Mouse (Mus musculus): ENCODE results near the gene Cyp51.
"Not testable (repeated sequence)": the region's sequence is repeated elsewhere in the genome, so short reads cannot be mapped to it uniquely, and the experiment has no call there.

Gene Cyp51

DNA sequence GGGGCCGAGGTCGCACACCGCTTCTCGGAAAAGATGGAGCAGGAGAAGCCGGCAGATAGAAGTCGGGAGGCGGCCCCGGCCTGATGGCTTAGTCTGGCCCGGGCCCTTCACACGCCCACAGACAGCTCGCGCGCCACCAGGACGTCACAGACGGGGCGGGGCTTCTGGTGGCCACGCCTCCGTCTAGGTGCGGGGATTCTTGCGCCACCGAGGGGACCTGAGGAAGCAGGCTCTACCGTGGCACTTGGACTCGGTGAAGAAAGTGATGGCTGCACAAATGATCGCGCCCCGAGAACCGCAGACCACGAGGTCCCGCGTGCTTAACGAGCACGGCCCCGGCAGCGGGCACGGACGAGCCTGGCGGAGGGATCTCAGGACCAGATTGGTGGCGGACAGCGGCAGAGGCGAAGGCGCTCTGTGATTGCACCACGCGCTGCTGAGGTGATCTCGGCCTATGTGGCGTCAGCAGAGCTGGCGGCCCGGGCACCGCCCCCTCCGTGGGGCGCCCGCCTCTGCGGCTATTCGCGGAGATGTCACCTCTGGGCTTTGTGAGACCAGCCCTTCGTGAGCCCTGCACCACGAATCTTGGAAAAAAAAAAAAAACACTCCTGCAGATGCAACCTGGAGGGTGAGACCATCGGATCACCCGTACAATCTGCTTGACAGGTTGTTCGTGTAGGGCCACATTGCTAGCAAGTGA, at the start of gene Cyp51:
TSS of gene Cyp51 (minus strand) at position 406 of the 700 bp plus-strand sequence.
- CTCF ChIA-PET, result no interaction called here

GRCm38 (mm10) chr5:4112570-4113098, 8.1 kb upstream of the Cyp51 start:
- CTCF ChIA-PET, result no interaction called here

- CTCF ChIA-PET, result not testable (repeated sequence)
Measured at GRCm38 (mm10) chr5:4107056-4107455, 2.5 kb upstream of the Cyp51 start.

- CTCF ChIA-PET, result no interaction called here
Measured at GRCm38 (mm10) chr5:4105651-4106186, 1.2 kb upstream of the Cyp51 start.

GRCm38 (mm10) chr5:4103626-4104340, 763 bp downstream of the Cyp51 start:
- CTCF ChIA-PET, result no interaction called here

DNA sequence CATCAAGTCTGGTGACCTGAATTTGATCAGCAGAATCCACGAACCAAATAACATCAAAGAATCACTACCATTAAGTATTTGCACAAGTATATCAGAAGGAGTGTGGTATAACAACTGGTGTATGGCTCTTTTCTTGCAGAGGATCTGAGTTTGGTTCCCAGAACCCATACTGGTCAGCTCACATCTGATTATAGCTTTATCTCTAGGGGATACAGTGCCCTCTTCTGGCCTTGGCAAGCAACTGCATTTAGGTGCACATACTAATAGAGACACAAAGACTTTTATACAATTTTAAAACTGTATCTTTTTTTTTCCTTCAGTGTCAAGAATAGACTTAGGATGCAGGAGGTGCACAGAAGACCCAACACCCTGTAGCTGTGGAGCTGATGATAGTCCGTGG, 2.8 kb downstream of the Cyp51 start:
- CTCF ChIA-PET, result no interaction called here

- CTCF ChIA-PET, result no interaction called here
Measured at GRCm38 (mm10) chr5:4101031-4101430, 3.5 kb downstream of the Cyp51 start.

- CTCF ChIA-PET, result no interaction called here
Measured at GRCm38 (mm10) chr5:4094471-4094870, 10.1 kb downstream of the Cyp51 start.

GRCm38 (mm10) chr5:4088190-4088589, 16.4 kb downstream of the Cyp51 start:
- CTCF ChIA-PET, result no interaction called here

DNA sequence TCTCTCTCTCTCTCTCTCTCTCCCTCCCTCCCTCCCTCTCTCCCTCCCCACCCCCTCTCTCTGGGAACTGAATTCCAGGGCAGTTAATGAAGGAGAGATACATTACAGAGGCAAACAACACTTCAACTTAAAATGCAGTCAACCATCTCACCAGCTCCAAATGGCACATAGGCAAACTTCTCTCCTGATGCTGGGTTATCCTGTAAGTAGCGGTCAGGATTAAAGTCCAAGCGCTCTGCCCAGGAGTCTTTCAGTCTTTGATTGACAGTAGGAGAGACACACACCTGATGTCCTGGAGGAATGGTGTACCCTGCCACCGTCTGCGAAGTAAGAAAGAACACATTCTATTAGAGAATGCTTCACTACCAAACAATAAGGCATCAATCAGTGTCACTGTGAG, 18.2 kb downstream of the Cyp51 start:
- CTCF ChIA-PET, result no interaction called here

DNA sequence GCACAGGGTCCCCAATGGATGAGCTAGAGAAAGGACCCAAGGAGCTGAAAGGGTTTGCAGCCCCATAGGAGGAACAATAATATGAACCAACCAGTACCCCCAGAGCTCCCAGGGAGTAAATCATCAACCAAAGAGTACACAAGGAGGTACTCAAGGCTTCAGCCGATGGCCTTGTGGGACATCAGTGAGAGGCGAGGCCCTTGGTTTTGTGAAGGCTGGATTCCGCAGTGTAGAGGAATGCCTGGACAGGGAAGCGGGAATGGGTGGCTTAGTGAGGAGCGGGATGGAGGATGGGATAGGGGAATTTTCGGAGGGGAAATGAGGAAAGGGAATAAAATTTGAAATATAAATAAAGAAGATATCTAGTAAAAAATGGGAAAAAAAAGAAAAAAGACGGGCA, 19.6 kb downstream of the Cyp51 start:
- CTCF ChIA-PET, result no interaction called here

DNA sequence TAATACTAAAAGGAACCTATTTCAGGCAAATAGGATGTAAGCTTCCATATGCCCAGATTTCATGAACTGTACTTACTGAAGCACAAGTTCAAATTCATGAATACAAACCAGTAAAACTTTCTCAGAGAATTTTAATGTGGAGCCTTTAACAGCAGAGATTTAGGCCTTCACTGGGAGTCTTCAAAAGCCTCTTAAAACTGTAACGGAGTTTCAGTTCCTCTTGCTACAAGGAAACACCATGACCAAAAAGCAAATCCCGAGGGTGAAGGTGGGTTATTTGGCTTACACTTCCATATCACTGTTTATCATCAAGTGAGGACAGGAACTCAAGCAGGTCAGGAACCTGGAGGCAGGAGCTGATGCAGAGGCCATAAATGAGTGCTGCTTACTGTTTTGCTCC, 23.0 kb downstream of the Cyp51 start:
- CTCF ChIA-PET, result no interaction called here

- CTCF ChIA-PET, result no interaction called here
Measured at GRCm38 (mm10) chr5:4080861-4081260, 23.7 kb downstream of the Cyp51 start.

GRCm38 (mm10) chr5:4079086-4079485, 25.5 kb downstream of the Cyp51 start:
- CTCF ChIA-PET, result interaction anchor here (0.5 to 1.1 kb wide), 2 partner anchors 20 to 444 kb away, joined by 3 to 4 read pairs; no protein-coding TSS in a partner anchor

- CTCF ChIA-PET, result no interaction called here
Measured at GRCm38 (mm10) chr5:4067203-4067602, 37.3 kb downstream of the Cyp51 start.

DNA sequence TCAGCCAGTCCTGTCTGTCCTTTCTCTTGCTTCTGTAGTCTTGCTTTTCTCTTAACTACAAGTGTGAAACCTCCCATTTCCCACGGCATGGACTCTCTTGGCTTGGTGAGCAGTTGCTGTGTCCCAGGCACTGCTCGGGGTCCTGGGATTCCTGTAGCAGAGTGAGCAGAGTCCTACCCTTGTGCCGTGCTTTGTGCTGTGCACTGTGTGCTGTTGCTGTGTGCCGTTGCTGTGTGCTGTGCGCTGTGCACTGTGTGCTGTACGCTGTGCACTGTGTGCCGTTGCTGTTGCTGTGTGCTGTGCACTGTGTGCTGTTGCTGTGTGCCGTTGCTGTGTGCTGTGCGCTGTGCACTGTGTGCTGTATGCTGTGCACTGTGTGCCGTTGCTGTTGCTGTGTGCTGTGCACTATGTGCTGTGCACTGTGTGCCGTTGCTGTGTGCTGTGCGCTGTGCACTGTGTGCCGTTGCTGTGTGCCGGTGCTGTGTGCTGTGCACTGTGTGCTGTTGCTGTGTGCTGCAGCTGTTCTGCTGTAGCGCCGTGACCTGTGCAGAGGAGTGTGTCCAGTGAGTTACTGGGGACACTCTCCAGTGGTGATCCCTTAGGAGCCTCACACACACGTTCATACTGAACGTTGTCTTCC, 38.0 kb downstream of the Cyp51 start:
- CTCF ChIA-PET, result interaction anchor here (0.7 kb wide), 1 partner anchor 22 kb away, joined by 4 read pairs; no protein-coding TSS in a partner anchor

DNA sequence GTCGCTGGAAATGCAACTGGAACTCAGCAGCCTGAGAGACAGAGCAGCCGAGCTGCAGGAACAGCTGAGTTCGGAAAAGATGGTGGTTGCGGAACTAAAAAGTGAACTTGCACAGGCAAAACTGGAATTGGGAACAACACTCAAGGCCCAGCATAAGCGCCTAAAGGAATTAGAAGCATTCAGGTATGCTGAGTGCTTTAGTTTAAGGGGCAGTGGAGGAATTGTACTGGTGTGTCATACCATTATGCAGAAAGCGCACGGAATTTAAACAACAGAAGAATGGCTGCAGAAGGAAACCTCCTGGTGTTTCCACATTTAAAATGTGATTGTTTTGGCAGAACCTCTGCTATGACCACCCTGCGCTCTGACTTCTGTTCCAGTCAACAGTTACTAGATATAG, 44.2 kb downstream of the Cyp51 start:
- CTCF ChIA-PET, result no interaction called here

DNA sequence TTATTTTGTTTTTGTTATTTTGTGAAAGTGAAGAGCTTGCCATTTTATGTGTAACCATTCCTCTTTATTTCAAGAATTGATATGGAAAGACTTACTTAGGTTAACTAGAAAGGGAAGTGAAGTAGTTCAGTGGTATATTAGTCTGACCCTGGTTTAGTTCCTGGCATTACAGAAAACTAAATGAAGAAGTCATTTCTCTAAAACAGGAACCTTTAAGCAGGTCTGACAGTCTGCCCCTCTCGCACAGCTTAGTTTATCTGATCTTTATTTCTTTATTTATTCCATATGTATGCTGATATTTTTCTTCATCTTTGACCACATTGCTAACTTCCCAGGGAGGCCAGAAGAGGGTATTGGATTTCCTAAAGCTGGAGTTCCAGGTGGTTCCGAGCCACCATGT, 63.6 kb downstream of the Cyp51 start:
- CTCF ChIA-PET, result no interaction called here

- CTCF ChIA-PET, result no interaction called here
Measured at GRCm38 (mm10) chr5:4040372-4040771, 64.2 kb downstream of the Cyp51 start.

GRCm38 (mm10) chr5:4039351-4039750, 65.2 kb downstream of the Cyp51 start:
- CTCF ChIA-PET, result no interaction called here

- CTCF ChIA-PET, result no interaction called here
Measured at GRCm38 (mm10) chr5:4036686-4037085, 67.9 kb downstream of the Cyp51 start.

GRCm38 (mm10) chr5:4031846-4032245, 72.7 kb downstream of the Cyp51 start:
- CTCF ChIA-PET, result no interaction called here
